Mouse (Mus musculus) heart, embryonic 13.5 days (tissue): ENCODE data around the gene Pdzrn3. TPM values are rescaled to one million over a fixed set of nuclear protein-coding genes. Genes with fewer than 3 reads are reported as not detected.
A peak's percentile ranks its signal among the peaks of the same experiment; 100 is the strongest.

Experiments used
- ATAC-seq: fragments of 200-750 bp; cut with Nextera tagmentation; 2 replicates; pipeline ENCODE4 v1.8.0; 2017; ENCODE audit warnings: moderate TSS enrichment; ENCODE audit not compliant: insufficient number of reproducible peaks, low FRiP score, low TSS enrichment; ENCODE audit errors: extremely low read depth
- H3K27ac ChIP-seq: fragments of 300-500 bp; sonication (generic); replicated peaks from 2 replicates; pipeline ENCODE4 v1.5.1; 2015; ENCODE audit warnings: moderate library complexity, mild to moderate bottlenecking, inconsistent platforms
- H3K27me3 ChIP-seq: fragments of 300-500 bp; sonication (generic); replicated peaks from 2 replicates; pipeline ENCODE4 v1.6.1; 2015; ENCODE audit warnings: mild to moderate bottlenecking, inconsistent platforms
- H3K36me3 ChIP-seq: fragments of 300-500 bp; sonication (generic); 2 replicates; pipeline ENCODE4 v1.6.1; 2015; ENCODE audit warnings: mild to moderate bottlenecking, inconsistent platforms
- H3K4me1 ChIP-seq: fragments of 300-500 bp; sonication (generic); 2 replicates; pipeline ENCODE4 v1.6.1; 2015; ENCODE audit warnings: inconsistent platforms
- H3K4me2 ChIP-seq: fragments of 300-500 bp; sonication (generic); 2 replicates; pipeline ENCODE4 v1.6.1; 2015; ENCODE audit warnings: inconsistent platforms, mild to moderate bottlenecking, moderate library complexity
- H3K4me3 ChIP-seq: fragments of 300-500 bp; sonication (generic); 2 replicates; pipeline ENCODE4 v1.5.1; 2015; ENCODE audit warnings: moderate library complexity, mild to moderate bottlenecking, inconsistent platforms
- H3K9ac ChIP-seq: fragments of 300-500 bp; sonication (generic); 2 replicates; pipeline ENCODE4 v1.6.1; 2015; ENCODE audit warnings: inconsistent platforms, mild to moderate bottlenecking, moderate library complexity
- H3K9me3 ChIP-seq: fragments of 300-500 bp; sonication (generic); 2 replicates; pipeline ENCODE4 v1.6.1; 2016; ENCODE audit warnings: inconsistent platforms
- WGBS: fragments of 180-500 bp; shearing (Covaris S2); methylation state at CpG from one replicate; pipeline ENCODE4 v1.1.7; 2015; ENCODE audit warnings: mixed read lengths; 5-methylcytosine and 5-hydroxymethylcytosine counted together
- polyA plus RNA-seq: library from polyadenylated mRNA; unstranded; fragments of >200 nt; fragmentation: Nextera tagmentation; extraction: Ambion mirVana; gene quantifications from 2 replicates; pipeline ENCODE4 v1.2.1, GENCODE M21; 2015

The Pdzrn3 gene
- polyA plus RNA-seq, 1 experiment from 2014 or later, result 9.8 TPM

GRCm38 (mm10) chr6:101272256-101272655 is 105.4 kb downstream of the Pdzrn3 start:
- H3K4me3 ChIP-seq, result peak overlapping the region; percentile 24
- peaks cover 92% of the 10 kb centered on the region for H3K4me1 ChIP-seq
- WGBS, result 29% methylated on average over 4 of the region's 4 CpGs
- H3K9ac ChIP-seq, result peak overlapping the region; percentile 61
- peak overlapping the region; percentile 57 for H3K4me2 ChIP-seq
- no peak for ATAC-seq
- H3K27me3 ChIP-seq, result no peaks in the 10 kb centered on the region
- H3K27ac ChIP-seq, result peak overlapping the region; percentile 91
- H3K36me3 ChIP-seq, result peaks cover 9% of the 10 kb centered on the region
- H3K9me3 ChIP-seq, result no peaks in the 10 kb centered on the region

DNA sequence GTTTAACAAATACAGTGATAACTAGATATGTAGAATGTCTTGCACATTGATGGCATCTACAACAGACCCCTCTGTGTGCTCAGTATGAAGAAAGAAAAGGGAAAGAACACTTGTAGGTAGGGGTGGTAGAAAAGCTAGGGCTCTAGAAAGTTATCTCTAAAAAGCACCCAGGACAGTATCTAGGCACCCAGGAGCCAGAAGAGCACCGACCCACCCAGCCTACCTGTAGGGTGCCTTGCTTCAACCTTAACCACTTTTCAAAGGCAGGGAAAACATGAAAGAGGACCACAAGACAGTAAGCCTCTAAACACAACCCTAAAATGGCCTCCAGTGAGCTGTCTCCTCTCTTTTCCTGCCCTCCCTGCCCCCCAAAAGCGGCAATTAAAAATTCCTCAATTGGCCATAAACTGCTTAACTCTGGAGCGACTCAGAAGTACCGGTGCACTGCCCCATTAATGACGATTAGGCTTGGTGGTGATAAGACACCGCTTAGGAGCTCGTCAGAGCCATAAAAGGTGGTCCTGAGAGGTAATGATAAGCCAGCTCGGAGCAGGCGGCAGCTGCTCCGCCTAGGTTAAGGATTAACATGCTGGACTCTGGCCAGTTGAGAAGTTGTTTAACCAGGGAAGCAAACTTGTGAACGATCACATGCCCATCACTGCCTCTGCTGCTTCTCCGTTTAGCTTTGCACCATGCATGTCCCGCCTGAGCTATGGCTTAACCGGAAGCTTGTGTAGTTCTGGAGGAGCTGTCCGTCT is 106.1 kb downstream of the Pdzrn3 start:
- 17% methylated on average over 15 of the region's 15 CpGs for WGBS
- Histone ChIP-seq H3K27ac (peak overlapping the region; percentile 91), H3K9ac (peak overlapping the region; percentile 66), H3K4me3 (peak overlapping the region; percentile 24), H3K36me3 (peaks cover 6% of the 10 kb centered on the region), H3K4me2 (peak overlapping the region; percentile 57), H3K4me1 (peaks cover 96% of the 10 kb centered on the region), H3K27me3 (no peaks in the 10 kb centered on the region), H3K9me3 (no peaks in the 10 kb centered on the region)
- ATAC-seq, result peak; percentile 50; the same call in 1 of the 2 replicates

- 54% methylated on average over 7 of the region's 7 CpGs for WGBS
- Histone ChIP-seq H3K27ac (peak overlapping the region; percentile 91), H3K9ac (no peak overlapping the region), H3K4me1 (peaks cover 96% of the 10 kb centered on the region), H3K4me2 (no peak overlapping the region), H3K36me3 (peaks cover 6% of the 10 kb centered on the region; the same call in 1 of the 2 replicates), H3K9me3 (no peaks in the 10 kb centered on the region), H3K27me3 (no peaks in the 10 kb centered on the region), H3K4me3 (no peak overlapping the region)
- no peak for ATAC-seq
Observed at GRCm38 (mm10) chr6:101270095-101270826, 107.4 kb downstream of the Pdzrn3 start.

DNA sequence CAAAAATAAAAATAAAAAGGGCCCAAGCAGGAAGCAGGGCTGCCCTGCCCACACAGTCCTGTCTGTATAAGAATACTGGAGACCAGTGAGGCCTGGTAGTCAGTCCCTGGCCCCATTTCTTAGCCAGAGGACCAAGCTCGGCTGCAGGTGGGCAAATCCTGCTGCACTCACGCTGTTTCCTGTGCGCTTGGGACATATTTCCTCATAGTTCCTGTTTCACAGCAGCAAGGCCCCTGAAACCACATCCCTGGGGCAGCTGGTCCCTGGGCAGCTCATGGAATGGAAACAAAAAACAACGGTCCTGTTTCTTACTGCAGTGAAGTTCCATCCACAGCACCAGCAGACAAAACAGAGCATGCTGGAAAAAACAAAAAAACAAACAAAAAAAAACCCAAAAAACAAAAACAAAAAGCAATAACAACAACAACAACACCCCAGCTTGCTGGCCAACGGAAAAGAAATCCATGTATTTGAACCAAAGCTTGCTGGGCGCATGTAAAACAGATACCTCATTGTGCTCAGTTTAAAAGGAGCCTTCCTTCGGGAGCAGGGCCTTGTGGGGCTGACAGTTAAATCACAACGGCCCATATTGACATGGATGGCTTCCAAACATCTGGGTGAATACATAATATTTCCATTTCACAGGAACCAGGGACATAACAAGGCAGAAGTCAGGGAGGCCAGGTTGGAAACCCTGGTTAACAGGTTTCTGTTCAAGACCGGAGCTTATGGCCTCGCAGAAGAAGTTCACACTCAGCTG is 108.2 kb downstream of the Pdzrn3 start:
- Histone ChIP-seq H3K4me2 (no peak overlapping the region), H3K9ac (peak overlapping the region; percentile 55), H3K27me3 (no peaks in the 10 kb centered on the region), H3K9me3 (no peaks in the 10 kb centered on the region), H3K27ac (peak overlapping the region; percentile 91), H3K4me3 (no peak overlapping the region), H3K36me3 (peaks cover 6% of the 10 kb centered on the region; the same call in 1 of the 2 replicates), H3K4me1 (peaks cover 94% of the 10 kb centered on the region)
- ATAC-seq, result no peak
- 63% methylated on average over 10 of the region's 10 CpGs for WGBS

DNA sequence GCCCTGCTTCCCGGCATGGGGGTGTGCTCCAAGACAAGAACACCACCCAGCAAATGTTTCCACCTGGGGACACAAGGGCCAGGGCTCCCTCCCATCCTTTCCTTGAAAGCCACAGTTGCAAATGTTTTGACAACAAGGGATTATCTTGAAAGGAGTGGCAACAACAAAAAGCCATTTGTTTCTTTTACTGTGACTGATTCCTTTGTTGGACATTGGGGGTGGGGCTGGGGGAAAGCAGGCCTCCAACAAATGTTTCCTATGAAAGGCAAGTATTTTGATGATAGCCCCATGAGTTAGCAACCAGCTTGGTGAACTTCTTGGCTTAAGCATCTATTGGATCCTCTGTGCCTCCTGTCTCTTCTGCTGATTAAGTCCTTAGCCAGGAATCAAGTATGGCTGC is 109.4 kb downstream of the Pdzrn3 start:
- no peak for ATAC-seq
- Histone ChIP-seq H3K9ac (no peak overlapping the region), H3K27me3 (no peaks in the 10 kb centered on the region), H3K9me3 (no peaks in the 10 kb centered on the region), H3K4me2 (no peak overlapping the region), H3K4me1 (peaks cover 90% of the 10 kb centered on the region), H3K36me3 (peaks cover 6% of the 10 kb centered on the region; the same call in 1 of the 2 replicates), H3K27ac (peak overlapping the region; percentile 55), H3K4me3 (no peak overlapping the region)
- WGBS, result 24% methylated on average over 1 of the region's 1 CpGs

GRCm38 (mm10) chr6:101266787-101267186 is 110.9 kb downstream of the Pdzrn3 start:
- H3K36me3 ChIP-seq, result no peaks in the 10 kb centered on the region
- H3K4me1 ChIP-seq, result peaks cover 77% of the 10 kb centered on the region
- no peak overlapping the region for H3K4me2 ChIP-seq
- no peak overlapping the region for H3K9ac ChIP-seq
- WGBS, result 19% methylated on average over 1 of the region's 1 CpGs
- no peaks in the 10 kb centered on the region for H3K9me3 ChIP-seq
- H3K27ac ChIP-seq, result no peak overlapping the region
- ATAC-seq, result no peak
- H3K4me3 ChIP-seq, result no peak overlapping the region
- no peaks in the 10 kb centered on the region for H3K27me3 ChIP-seq

- no peak for ATAC-seq
- no peak overlapping the region for H3K27ac ChIP-seq
- no peak overlapping the region for H3K4me3 ChIP-seq
- peaks cover 60% of the 10 kb centered on the region for H3K4me1 ChIP-seq
- no peaks in the 10 kb centered on the region for H3K27me3 ChIP-seq
- no peaks in the 10 kb centered on the region for H3K36me3 ChIP-seq
- no peaks in the 10 kb centered on the region for H3K9me3 ChIP-seq
- no peak overlapping the region for H3K4me2 ChIP-seq
- no peak overlapping the region for H3K9ac ChIP-seq
- WGBS, result 58% methylated on average over 4 of the region's 4 CpGs
Observed at GRCm38 (mm10) chr6:101263544-101263943, 114.2 kb downstream of the Pdzrn3 start.

- no peak overlapping the region for H3K4me2 ChIP-seq
- H3K9ac ChIP-seq, result no peak overlapping the region
- no peak overlapping the region for H3K27ac ChIP-seq
- H3K4me3 ChIP-seq, result no peak overlapping the region
- WGBS, result 4% methylated on average over 4 of the region's 4 CpGs
- peaks cover 53% of the 10 kb centered on the region for H3K4me1 ChIP-seq
- no peaks in the 10 kb centered on the region for H3K27me3 ChIP-seq
- H3K36me3 ChIP-seq, result no peaks in the 10 kb centered on the region
- ATAC-seq, result no peak
- no peaks in the 10 kb centered on the region for H3K9me3 ChIP-seq
Observed at GRCm38 (mm10) chr6:101261513-101261912, 116.2 kb downstream of the Pdzrn3 start.

DNA sequence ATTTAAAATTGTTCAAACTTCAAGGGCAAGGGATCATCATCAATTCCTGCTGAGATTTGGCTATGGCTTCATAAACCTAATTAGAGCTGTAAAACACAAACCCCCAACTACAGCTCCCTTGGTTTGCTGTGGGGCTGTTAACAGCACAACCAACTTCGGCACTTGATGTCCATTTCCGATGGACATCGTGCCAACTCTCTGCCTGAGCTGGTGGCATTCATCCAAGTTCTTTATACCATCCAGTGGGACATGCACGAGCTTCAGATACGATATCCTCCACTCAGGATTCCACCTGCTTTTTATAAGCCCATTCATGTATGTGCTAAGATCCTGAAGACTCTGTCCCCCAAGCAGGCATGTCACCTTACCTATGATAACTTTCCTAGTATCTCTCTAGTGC is 118.3 kb downstream of the Pdzrn3 start:
- no peak for ATAC-seq
- Histone ChIP-seq H3K36me3 (no peaks in the 10 kb centered on the region), H3K27me3 (no peaks in the 10 kb centered on the region), H3K4me1 (peaks cover 36% of the 10 kb centered on the region), H3K4me3 (no peak overlapping the region), H3K9ac (no peak overlapping the region), H3K4me2 (no peak overlapping the region), H3K9me3 (no peaks in the 10 kb centered on the region), H3K27ac (no peak overlapping the region)
- 40% methylated on average over 5 of the region's 5 CpGs for WGBS

GRCm38 (mm10) chr6:101257418-101257817 is 120.3 kb downstream of the Pdzrn3 start:
- no peak overlapping the region for H3K4me2 ChIP-seq
- ATAC-seq, result no peak
- no peak overlapping the region for H3K27ac ChIP-seq
- no peaks in the 10 kb centered on the region for H3K9me3 ChIP-seq
- no peak overlapping the region for H3K4me3 ChIP-seq
- H3K27me3 ChIP-seq, result no peaks in the 10 kb centered on the region
- no peak overlapping the region for H3K9ac ChIP-seq
- H3K36me3 ChIP-seq, result no peaks in the 10 kb centered on the region
- H3K4me1 ChIP-seq, result peaks cover 43% of the 10 kb centered on the region
- WGBS, result 73% methylated on average over 6 of the region's 6 CpGs

GRCm38 (mm10) chr6:101254652-101255051 is 123.0 kb downstream of the Pdzrn3 start:
- WGBS, result 69% methylated on average over 4 of the region's 4 CpGs
- H3K36me3 ChIP-seq, result no peaks in the 10 kb centered on the region
- no peak for ATAC-seq
- H3K9me3 ChIP-seq, result no peaks in the 10 kb centered on the region
- H3K9ac ChIP-seq, result no peak overlapping the region
- peaks cover 66% of the 10 kb centered on the region for H3K4me1 ChIP-seq
- H3K4me2 ChIP-seq, result no peak overlapping the region
- no peak overlapping the region for H3K27ac ChIP-seq
- no peaks in the 10 kb centered on the region for H3K27me3 ChIP-seq
- H3K4me3 ChIP-seq, result no peak overlapping the region
